Mouse (Mus musculus): Measurements from ENCODE around the gene Gpat3. TPM values are rescaled to one million over a fixed set of nuclear protein-coding genes. Genes with fewer than 3 reads are reported as not detected.

Gene Gpat3
- total RNA-seq, 2 experiments from 2014 or later, result 5.4 to 11.6 TPM

DNA sequence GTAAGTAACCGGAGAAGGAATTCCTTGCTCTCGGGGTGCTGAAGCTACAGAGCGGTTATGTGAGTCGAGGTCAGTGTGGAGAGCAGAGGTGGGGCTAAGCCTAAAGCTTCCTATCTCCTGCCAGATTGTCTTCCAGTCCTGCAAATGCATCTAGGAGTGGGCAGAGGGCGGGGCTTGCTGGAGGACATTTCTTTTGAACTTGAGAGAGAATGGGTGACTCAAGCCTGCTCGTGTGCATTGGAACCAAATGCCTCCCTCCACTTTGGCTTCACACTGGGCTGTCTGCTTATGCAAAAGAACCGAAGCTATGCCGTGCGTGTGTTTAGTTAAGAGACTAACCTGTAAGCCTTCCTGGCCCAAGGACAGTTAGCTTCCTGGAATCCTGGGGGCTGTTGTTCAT, 67.8 kb downstream of the Gpat3 start:
- DNase-seq (ENCODE audit: low spot score in 2 of 2), result no peak

- DNase-seq (ENCODE audit: low spot score in 2 of 2), result peak in 1 of 2 experiments; percentile 31
Observed at GRCm38 (mm10) chr5:100914989-100915388, 69.5 kb downstream of the Gpat3 start.

GRCm38 (mm10) chr5:100915411-100915810, 69.9 kb downstream of the Gpat3 start:
- DNase-seq (ENCODE audit: low spot score in 2 of 2), result no peak

GRCm38 (mm10) chr5:100916416-100916815, 70.9 kb downstream of the Gpat3 start:
- DNase-seq (ENCODE audit: low spot score in 2 of 2), result no peak

DNA sequence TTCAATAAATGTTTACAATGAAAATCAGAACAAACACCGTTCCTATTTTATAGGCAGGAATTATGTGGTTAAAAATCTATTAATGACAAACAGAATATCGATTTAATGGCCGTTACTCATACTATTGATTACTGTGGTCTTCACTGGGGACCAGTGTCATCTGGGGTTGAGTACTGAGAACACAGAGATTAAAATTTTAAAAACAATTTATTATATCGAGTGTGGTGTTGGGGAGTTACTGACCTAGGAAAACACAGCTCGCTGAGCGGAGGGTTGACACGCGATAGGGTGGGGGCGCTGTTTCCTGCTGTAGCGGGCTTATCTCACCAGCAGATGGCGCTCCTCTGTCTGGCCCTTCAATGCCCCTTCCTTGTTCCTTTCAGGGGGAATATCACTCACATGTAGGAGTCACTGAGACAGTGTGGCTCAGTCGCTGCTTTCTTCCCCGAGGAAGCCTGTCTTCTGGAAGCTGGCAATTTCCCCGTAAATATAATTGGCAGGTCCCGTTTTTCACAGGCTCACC, 71.8 kb downstream of the Gpat3 start:
- peak; percentile 40 to 58 for DNase-seq (ENCODE audit: low spot score in 2 of 2)

GRCm38 (mm10) chr5:100919069-100919468, 73.6 kb downstream of the Gpat3 start:
- DNase-seq (ENCODE audit: low spot score in 2 of 2), result no peak

DNA sequence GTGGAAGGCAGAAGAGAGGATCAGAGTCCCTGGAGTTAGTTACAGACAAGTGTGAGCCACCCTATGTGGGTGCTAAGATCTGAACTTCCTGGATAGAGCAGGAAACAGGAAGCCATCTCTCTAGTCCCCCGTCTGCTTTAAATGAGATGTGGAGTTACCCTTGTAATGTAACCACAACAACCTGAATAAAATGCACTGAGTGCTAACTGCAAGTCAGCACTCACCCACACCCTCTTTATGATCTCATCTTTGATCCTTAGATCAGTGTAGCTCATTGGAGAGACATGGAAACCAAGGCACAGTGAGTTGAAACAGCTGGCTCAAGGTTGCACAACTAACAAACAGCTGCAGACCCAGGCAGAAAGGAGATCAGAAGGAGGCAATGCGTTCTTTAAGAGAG, 84.2 kb downstream of the Gpat3 start:
- DNase-seq (ENCODE audit: low spot score in 2 of 2), result no peak

DNA sequence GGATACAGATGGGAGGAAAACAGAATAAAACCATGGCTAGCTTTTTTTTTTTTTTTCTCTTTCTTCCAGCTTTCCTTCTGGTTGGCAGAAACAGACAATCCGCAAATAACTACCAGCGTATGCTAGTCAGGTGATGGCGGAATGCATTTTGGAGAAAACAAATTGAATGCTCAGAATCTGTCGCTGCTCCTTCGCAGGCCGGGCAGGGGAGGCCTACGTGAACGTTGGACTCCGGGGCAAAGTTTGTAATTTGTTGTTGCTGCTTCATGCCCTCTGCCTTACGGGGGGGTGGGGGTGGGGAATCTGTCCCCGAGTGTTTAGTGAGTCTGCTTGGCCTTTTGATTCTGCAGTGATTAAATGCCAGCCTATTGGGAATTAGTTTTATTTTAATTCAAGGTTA, 98.2 kb downstream of the Gpat3 start:
- no peak for DNase-seq (ENCODE audit: low spot score in 2 of 2)

DNA sequence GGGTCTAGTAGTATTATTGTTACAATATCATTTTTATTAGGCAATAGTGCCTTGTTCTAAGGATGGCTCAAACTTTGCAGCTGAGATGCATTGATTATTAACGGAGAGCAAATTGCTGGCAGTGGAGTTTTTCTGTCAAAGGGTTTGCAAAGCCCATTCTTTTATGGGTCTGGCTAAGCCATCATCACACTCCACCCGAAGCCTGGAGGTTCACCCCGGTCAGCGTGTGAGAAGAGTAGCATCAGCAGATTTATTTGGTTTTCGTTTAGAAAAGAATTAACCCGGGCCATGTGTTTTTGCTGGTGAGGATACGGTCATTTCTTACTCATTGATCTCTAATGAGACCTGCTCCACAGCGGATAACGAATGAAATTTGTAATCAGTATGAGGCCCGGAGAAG, 99.8 kb downstream of the Gpat3 start:
- DNase-seq (ENCODE audit: low spot score in 2 of 2), result no peak

Other genes starting within 250 kb of the Gpat3 start
- gene Coq2, start 170.6 kb upstream of the Gpat3 start, total RNA-seq (2021), result 10 to 100 TPM; 38.3 to 39.9 TPM
- 1 to 10 TPM; 2.2 to 2.4 TPM for gene Hpse, start 126.0 kb upstream of the Gpat3 start, total RNA-seq (2021)
- 1 to 10 TPM; 5.5 to 7.0 TPM for gene Helq, start 47.1 kb upstream of the Gpat3 start, total RNA-seq (2021)
- 10 to 100 TPM; 67.9 to 81.1 TPM for gene Mrps18c, start 47.1 kb upstream of the Gpat3 start, total RNA-seq (2021)
- gene Abraxas1, start 24.7 kb upstream of the Gpat3 start, total RNA-seq (2021), result 10 to 100 TPM in 1 of 2 experiments, 1 to 10 TPM in 1; 9.1 to 11.4 TPM

All from gastrocnemius, postnatal 4 days (tissue).